Mouse (Mus musculus): ENCODE results near the gene Esf1.

Esf1 gene

GRCm38 (mm10) chr2:140170127-140170802 lies at the start of gene Esf1, which contains the start of gene Ndufaf5:
TSS of gene Esf1 (minus strand) at chr2:140170564.
TSS of gene Ndufaf5 (plus strand) at chr2:140170649.
- WGBS, result under 1% methylated on average over 43 of the region's 43 CpGs

GRCm38 (mm10) chr2:140215965-140216364 lies 45.6 kb upstream of the Esf1 start:
- 64% methylated on average over 1 of the region's 1 CpGs for WGBS

GRCm38 (mm10) chr2:140215415-140215814 lies 45.1 kb upstream of the Esf1 start:
- 39% methylated on average over 2 of the region's 2 CpGs for WGBS

DNA sequence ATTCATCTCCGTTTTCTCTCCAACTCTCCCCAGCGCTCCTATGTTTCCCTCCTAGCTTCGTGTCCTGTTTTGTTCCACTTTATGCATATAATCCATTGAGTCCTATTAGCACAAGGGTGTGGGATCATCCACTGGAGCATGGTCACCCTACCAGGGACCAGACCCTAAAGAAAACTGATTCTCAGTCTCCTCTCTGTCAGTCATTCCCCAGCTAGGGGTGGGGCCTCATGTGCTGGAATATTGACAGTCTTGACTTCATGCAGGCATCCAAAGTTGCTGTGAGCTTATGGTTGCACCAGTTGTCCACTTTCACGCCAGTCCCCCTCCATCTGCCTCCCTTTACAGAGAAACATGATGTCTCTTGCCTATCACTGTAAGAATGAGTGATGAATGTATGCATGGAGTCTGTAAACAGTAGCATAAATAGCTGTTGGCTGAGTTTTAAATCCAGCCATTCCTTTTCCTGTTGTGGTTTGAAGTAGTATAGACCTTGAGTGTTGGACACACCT lies 44.2 kb upstream of the Esf1 start:
- WGBS, result 85% methylated on average over 4 of the region's 4 CpGs

DNA sequence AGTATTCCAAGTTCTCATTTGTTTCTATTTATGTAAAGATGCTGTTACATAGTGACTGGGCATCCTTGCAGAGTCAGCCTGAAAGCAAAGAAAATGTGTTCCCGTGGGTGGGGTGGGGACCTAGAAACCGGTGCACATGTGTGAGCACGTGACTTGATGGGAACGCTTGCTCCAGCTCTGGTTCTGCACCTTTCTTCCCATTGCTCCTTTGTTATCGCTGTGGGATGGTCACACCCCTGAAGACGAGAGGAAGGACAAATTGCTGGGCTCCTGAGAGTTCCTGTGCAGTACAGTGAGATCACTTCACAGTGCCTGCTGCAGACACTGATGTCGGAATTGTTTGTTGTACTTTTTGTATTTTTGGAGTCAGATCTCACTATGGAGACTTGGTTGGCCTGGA lies 33.4 kb upstream of the Esf1 start:
- 81% methylated on average over 7 of the region's 7 CpGs for WGBS

- WGBS, result 52% methylated on average over 5 of the region's 5 CpGs
Observed at GRCm38 (mm10) chr2:140202573-140202972, 32.2 kb upstream of the Esf1 start.

DNA sequence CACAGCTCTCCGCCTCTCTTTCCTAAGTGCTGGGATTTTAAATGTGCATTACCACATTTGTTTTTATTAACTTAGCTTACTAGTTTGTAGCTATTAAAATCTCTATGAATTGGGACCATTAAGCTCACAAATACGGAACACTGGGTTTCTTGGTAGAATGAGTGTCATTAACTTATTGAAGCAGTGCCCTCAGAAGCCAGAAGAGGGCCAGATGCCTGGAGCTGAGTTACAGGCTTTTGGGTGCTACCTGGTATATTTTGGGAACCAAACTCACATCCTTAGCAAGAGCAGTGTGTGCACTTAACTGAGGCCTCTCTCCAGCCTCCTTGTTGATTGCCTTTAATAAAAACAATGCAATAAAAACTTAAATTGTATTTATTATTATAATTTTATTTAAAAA lies 30.3 kb upstream of the Esf1 start:
- 75% methylated on average over 2 of the region's 2 CpGs for WGBS

- 93% methylated on average over 3 of the region's 3 CpGs for WGBS
Observed at GRCm38 (mm10) chr2:140185685-140186210, 15.4 kb upstream of the Esf1 start.

GRCm38 (mm10) chr2:140170803-140171553 lies 614 bp upstream of the Esf1 start:
- 3% methylated on average over 28 of the region's 28 CpGs for WGBS

- 69% methylated on average over 1 of the region's 1 CpGs for WGBS
Observed at GRCm38 (mm10) chr2:140169057-140169456, 1.3 kb downstream of the Esf1 start.

- WGBS, result 86% methylated on average over 5 of the region's 5 CpGs
Observed at GRCm38 (mm10) chr2:140163351-140163854, 7.0 kb downstream of the Esf1 start.

- WGBS, result 66% methylated on average over 3 of the region's 3 CpGs
Observed at GRCm38 (mm10) chr2:140159186-140159730, 11.1 kb downstream of the Esf1 start.

- WGBS, result 93% methylated on average over 4 of the region's 4 CpGs
Observed at GRCm38 (mm10) chr2:140151743-140152142, 18.6 kb downstream of the Esf1 start, which contains the start of gene Gm17374. TSS of gene Gm17374 (plus strand) at chr2:140152043.

GRCm38 (mm10) chr2:140125516-140125915 lies 44.8 kb downstream of the Esf1 start:
- WGBS, result 89% methylated on average over 2 of the region's 2 CpGs

DNA sequence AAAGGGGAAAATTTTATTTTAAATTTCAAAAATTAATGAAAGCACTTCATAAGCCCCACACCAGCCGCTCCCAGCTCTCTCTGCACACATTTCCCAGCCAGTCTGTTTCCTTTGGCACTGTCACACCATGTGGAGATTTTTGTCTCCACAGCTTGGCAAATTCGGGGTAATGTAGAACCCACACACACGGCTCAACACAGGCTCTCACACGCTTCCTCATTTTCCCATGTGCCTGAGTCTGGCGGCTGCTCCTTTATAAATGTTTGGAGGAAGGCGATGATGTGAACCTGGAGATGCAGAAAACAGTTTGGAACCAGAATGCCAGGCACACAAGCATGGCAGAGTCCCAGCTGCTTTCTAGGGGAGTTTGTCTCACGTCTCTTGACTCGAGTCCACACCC lies 56.5 kb downstream of the Esf1 start:
- 49% methylated on average over 8 of the region's 8 CpGs for WGBS

GRCm38 (mm10) chr2:140108945-140109344 lies 61.4 kb downstream of the Esf1 start:
- WGBS, result 36% methylated on average over 1 of the region's 1 CpGs

DNA sequence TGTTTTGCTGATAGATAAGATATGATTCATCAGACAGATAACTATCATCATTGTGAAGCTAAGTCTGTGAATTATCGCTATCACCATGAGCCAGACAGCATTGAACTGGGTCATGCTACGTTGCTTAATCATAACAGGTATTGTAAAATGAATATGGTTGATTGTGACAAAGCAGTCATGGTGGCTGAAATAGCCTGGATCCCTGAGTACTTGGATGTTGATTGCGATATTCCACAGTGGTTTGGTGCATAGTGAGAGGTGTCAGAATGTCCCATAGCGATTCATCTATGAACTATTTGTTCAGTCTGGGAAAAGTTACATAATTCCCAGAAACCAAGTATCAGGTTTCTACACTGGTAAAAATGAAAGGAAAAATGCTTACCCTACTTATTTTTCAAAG lies 62.7 kb downstream of the Esf1 start:
- 84% methylated on average over 4 of the region's 4 CpGs for WGBS

DNA sequence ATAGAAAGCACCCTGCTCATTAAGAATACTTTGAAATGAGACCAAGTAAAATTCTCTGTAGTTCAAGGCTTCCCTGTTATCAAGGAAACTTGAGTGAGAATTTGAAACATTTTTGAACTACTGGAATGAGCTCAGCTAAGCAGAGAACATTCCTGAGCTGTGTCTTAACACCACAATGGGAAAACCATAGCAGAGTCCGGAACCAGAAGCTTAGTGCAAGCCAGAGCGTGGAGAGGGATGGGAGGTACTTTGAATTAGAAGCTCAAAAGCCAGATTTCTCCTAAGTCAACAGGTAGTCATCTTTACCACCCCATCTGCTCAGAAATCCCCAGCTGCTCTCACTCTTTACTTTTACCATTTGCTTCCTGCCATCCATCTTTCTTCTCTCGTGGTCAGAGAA lies 65.4 kb downstream of the Esf1 start:
- 48% methylated on average over 3 of the region's 3 CpGs for WGBS

- WGBS, result 88% methylated on average over 3 of the region's 3 CpGs
Observed at GRCm38 (mm10) chr2:140100551-140101474, 69.6 kb downstream of the Esf1 start.

- 63% methylated on average over 3 of the region's 3 CpGs for WGBS
Observed at GRCm38 (mm10) chr2:140099971-140100370, 70.4 kb downstream of the Esf1 start.

- WGBS, result 83% methylated on average over 3 of the region's 3 CpGs
Observed at GRCm38 (mm10) chr2:140097131-140097591, 73.2 kb downstream of the Esf1 start.
